Mouse (Mus musculus) embryonic fibroblast, embryonic 13.5 days (primary cell): ENCODE data around the gene Nudt15.

Experiments
- CTCF ChIP-seq: IDR thresholded peaks from 2 replicates; pipeline ENCODE4 v1.5.1; 2011; ENCODE audit warnings: mild to moderate bottlenecking, control low read depth, low read length, moderate library complexity, borderline replicate concordance; ENCODE audit not compliant: insufficient read depth
- POLR2A ChIP-seq: IDR thresholded peaks from 2 replicates; pipeline ENCODE4 v1.6.1; 2011; ENCODE audit warnings: low read depth, mild to moderate bottlenecking, control low read depth, low read length, moderate library complexity

- TF ChIP-seq CTCF, result no peak
- no peak for TF ChIP-seq POLR2A
Measured at GRCm38 (mm10) chr14:73553122-73553696, 5.2 kb upstream of the Nudt15 start.
